Mouse (Mus musculus) thymus, adult 2 months (tissue): ENCODE measurements around the gene Bsnd. TPM values are rescaled to one million over a fixed set of nuclear protein-coding genes. Genes with fewer than 3 reads are reported as not detected.

ENCODE experiments used
- DNase-seq: peaks from one replicate; pipeline ENCODE4 v3.0.0; 2021
- H3K27ac ChIP-seq: fragments of 200-500 bp; 2 replicates; pipeline ENCODE4 v1.5.1; 2012; ENCODE audit warnings: low read length, control low read depth; ENCODE audit not compliant: control insufficient read depth, insufficient read depth
- H3K27me3 ChIP-seq: fragments of 200-500 bp; 2 replicates; pipeline ENCODE4 v1.6.1; 2012; ENCODE audit warnings: mild to moderate bottlenecking, low read length, moderate library complexity, mixed read lengths; ENCODE audit not compliant: control insufficient read depth, insufficient read depth
- H3K36me3 ChIP-seq: fragments of 200-500 bp; 2 replicates; pipeline ENCODE4 v1.6.1; 2012; ENCODE audit warnings: mild to moderate bottlenecking, low read length, moderate library complexity; ENCODE audit not compliant: control insufficient read depth, insufficient read depth
- H3K4me1 ChIP-seq: fragments of 200-500 bp; replicated peaks from 2 replicates; pipeline ENCODE4 v1.6.1; 2012; ENCODE audit warnings: low read length; ENCODE audit not compliant: control insufficient read depth, insufficient read depth
- H3K4me3 ChIP-seq: fragments of 200-500 bp; 2 replicates; pipeline ENCODE4 v1.5.1; 2012; ENCODE audit warnings: mild to moderate bottlenecking, low read length, control low read depth, moderate library complexity; ENCODE audit not compliant: control insufficient read depth, insufficient read depth
- CTCF ChIP-seq: fragments of 200-500 bp; IDR thresholded peaks from 2 replicates; pipeline ENCODE4 v1.5.1; 2012; ENCODE audit warnings: mild to moderate bottlenecking, control low read depth, low read length, moderate library complexity, borderline replicate concordance; ENCODE audit not compliant: control insufficient read depth, poor library complexity, insufficient read depth; ENCODE audit errors: extremely low read depth
- POLR2A ChIP-seq: fragments of 200-500 bp; IDR thresholded peaks from 2 replicates; pipeline ENCODE4 v1.6.1; 2012; ENCODE audit warnings: mild to moderate bottlenecking, low read length, control low read depth, moderate library complexity; ENCODE audit not compliant: control insufficient read depth, poor library complexity, insufficient read depth; ENCODE audit errors: extremely low read depth
- WGBS: fragments of 180-500 bp; shearing (Covaris S2); methylation state at CpG from one replicate; pipeline ENCODE4 v1.1.7; 2018; 5-methylcytosine and 5-hydroxymethylcytosine counted together
- polyA plus RNA-seq: library from polyadenylated mRNA; depleted of rRNA; stranded (reverse); fragments of >200 nt; gene quantifications from 2 replicates; pipeline ENCODE4 v1.2.3, GENCODE M21; 2012

Bsnd gene
- polyA plus RNA-seq, 1 experiment: 0.28 TPM

DNA sequence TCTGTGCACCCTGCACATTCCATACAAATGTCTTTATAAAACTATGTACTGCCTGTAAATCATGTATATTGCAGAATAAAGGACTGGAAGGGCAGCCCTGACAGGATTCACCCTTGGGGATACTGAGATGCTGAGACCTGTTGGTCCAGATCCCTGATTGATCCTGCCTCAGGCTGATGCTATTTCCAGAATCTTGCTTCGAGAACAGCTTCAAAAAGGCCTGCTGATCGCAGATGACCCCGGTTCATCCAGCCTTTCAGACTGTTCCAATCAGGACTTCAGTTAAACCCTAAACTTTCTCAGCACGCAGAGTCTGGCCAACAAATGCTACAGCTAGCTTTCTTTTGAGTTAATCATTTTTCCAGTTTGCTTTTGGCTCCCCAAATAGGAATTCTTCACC lies 17.8 kb upstream of the Bsnd start:
- TF ChIP-seq CTCF: no peak
- no peak for TF ChIP-seq POLR2A
- WGBS: 93% methylated on average over 4 of the region's 4 CpGs
- no peaks in the 10 kb centered on the region for H3K27me3 ChIP-seq
- no peaks in the 10 kb centered on the region for H3K36me3 ChIP-seq
- H3K27ac ChIP-seq: no peak overlapping the region
- no peak overlapping the region for H3K4me3 ChIP-seq
- DNase-seq: no peak
- no peaks in the 10 kb centered on the region for H3K4me1 ChIP-seq

- no peak for DNase-seq
- no peaks in the 10 kb centered on the region for H3K27me3 ChIP-seq
- no peak overlapping the region for H3K27ac ChIP-seq
- WGBS: 73% methylated on average over 14 of the region's 14 CpGs
- TF ChIP-seq POLR2A: no peak
- TF ChIP-seq CTCF: no peak
- H3K36me3 ChIP-seq: no peaks in the 10 kb centered on the region
- no peak overlapping the region for H3K4me3 ChIP-seq
- H3K4me1 ChIP-seq: no peaks in the 10 kb centered on the region
These were observed 13.5 kb upstream of the Bsnd start for GRCm38 (mm10) chr4:106505453-106506058.

DNA sequence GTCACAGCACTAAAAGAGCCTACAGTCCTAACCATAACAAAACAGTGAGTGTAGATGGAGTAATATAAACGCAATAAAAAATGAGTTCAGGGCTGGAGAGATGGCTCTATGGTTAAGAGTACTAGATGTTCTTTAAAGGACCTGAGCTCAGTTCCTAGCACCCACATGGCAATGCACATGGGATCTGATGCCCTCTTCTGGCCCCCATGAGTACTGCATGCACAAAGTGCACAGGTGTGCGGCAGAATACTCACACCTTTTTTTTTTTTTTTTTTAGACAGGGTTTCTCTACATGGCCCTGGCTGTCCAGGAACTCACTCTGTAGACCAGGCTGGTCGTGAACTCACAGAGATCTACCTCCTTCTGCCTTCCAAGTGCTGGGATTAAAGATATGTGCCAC lies 11.5 kb upstream of the Bsnd start:
- H3K4me1 ChIP-seq: peaks cover 7% of the 10 kb centered on the region; the same call in 1 of the 2 replicates
- no peaks in the 10 kb centered on the region for H3K27me3 ChIP-seq
- H3K36me3 ChIP-seq: no peaks in the 10 kb centered on the region
- DNase-seq: no peak
- H3K27ac ChIP-seq: no peak overlapping the region
- no peak overlapping the region for H3K4me3 ChIP-seq
- no peak for TF ChIP-seq CTCF
- no peak for TF ChIP-seq POLR2A
- 93% methylated on average over 3 of the region's 3 CpGs for WGBS

DNA sequence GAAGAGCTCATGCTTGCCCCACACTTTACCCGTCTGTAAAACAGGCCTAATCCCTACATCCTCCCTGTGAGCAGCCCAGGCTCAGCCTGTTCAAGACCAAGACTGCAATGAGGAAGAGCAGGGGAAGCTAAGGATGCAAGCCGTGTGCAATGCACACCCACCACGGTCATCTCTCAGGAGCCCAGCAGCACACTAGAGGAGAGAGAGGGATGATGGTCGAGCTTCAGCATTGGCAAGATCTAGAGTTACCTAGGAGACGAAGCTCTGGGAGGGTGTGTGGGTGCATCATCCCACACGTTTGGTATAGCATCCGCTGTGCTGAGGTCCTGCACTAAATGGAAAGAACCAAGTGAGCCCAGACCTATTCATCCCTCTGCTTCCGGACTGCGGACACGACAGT lies 8.0 kb upstream of the Bsnd start:
- TF ChIP-seq CTCF (no peak), POLR2A (no peak)
- peaks cover 7% of the 10 kb centered on the region; the same call in 1 of the 2 replicates for H3K4me1 ChIP-seq
- no peak overlapping the region for H3K4me3 ChIP-seq
- H3K36me3 ChIP-seq: no peaks in the 10 kb centered on the region
- no peak for DNase-seq
- H3K27ac ChIP-seq: no peak overlapping the region
- WGBS: 88% methylated on average over 10 of the region's 10 CpGs
- no peaks in the 10 kb centered on the region for H3K27me3 ChIP-seq

DNA sequence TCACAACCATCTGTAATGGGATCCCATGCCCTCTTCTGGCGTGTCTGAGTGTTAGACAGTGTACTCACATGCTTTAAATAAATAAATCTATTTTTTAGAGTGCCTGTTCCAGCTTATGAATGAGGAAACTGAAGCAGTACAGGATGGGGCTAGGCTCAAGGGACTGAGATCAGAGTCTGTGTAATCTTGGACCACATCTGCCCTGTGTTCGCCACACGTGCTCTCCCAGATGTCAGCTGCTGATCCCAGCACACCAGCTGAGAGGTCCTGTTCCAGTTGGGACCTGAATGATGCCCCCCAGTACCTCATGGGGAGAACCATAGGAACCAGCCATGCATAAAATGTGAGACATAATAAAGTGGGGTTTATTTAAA lies 6.4 kb upstream of the Bsnd start:
- no peak for DNase-seq
- no peaks in the 10 kb centered on the region for H3K36me3 ChIP-seq
- TF ChIP-seq POLR2A: no peak
- no peak for TF ChIP-seq CTCF

DNA sequence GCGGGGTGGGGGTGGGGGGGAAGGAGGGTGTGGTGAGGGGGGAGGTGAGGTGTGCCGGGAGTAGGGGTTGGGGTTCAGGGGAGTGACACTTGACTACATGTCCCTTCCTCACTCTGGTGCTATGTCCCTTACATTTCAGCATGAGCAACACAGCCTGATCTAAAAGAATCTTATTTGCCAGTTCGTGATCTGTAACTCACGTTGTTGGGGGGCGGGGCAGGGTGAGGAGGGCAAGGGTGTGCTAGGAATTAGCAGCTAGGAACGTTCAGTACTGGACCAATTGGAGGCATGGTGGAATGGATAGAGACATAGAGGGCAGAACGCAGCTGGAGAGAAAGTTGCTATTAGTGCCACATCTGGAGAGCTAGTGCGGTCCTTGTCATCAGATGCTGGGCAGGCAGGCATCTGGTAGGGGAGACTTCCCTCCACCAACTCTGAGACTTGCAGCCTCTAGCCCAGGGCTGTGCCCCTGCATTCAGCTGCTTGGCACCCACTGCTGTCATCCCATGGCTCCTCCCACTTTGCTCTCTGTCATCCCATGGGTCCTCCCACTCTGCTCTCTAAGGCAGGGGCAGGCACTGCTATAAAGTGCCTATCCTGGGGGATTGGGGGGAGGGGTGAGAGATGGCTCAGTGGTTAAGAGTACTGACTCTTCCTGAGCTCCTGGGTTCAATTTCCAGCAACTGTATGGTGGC lies 5.8 kb upstream of the Bsnd start:
- Histone ChIP-seq H3K27me3 (no peaks in the 10 kb centered on the region), H3K4me3 (no peak overlapping the region), H3K4me1 (peaks cover 7% of the 10 kb centered on the region; the same call in 1 of the 2 replicates), H3K27ac (no peak overlapping the region), H3K36me3 (no peaks in the 10 kb centered on the region)
- 77% methylated on average over 8 of the region's 8 CpGs for WGBS
- DNase-seq: no peak
- no peak for TF ChIP-seq POLR2A
- no peak for TF ChIP-seq CTCF

More for the DNA sequence above, 6.4 kb upstream of the Bsnd start:
- 25% methylated on average over 3 of the region's 3 CpGs for WGBS
- H3K27ac ChIP-seq: no peak overlapping the region
- H3K27me3 ChIP-seq: no peaks in the 10 kb centered on the region
- H3K4me1 ChIP-seq: peaks cover 7% of the 10 kb centered on the region; the same call in 1 of the 2 replicates
- H3K4me3 ChIP-seq: no peak overlapping the region

DNA sequence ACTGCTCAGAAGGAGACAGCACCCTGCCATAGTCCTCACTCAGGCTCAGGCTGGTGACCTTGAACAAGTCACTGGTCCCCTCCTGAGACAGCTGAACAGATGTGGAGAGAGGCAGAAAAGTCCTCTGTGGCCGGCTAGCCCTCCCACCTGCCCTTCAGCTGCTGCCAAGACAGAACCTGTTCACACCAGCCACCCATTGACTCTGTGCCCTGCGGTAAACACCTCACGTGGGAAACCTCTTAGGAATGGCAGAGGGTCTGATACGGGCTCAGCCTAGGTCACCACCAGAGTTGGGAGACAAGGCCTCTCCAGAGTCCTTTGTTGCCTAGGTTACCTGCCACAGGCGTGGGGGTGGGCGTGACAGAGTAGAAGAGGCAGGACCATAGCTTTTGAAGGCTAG lies 4.8 kb upstream of the Bsnd start:
- Histone ChIP-seq H3K4me1 (peaks cover 11% of the 10 kb centered on the region; the same call in 1 of the 2 replicates), H3K27me3 (no peaks in the 10 kb centered on the region), H3K4me3 (no peak overlapping the region), H3K27ac (no peak overlapping the region), H3K36me3 (no peaks in the 10 kb centered on the region)
- no peak for DNase-seq
- WGBS: 86% methylated on average over 6 of the region's 6 CpGs
- TF ChIP-seq POLR2A (no peak), CTCF (no peak)
